Comparison of ENCODE assay signal across 10 mouse cellular contexts in the genomic region with DNA sequence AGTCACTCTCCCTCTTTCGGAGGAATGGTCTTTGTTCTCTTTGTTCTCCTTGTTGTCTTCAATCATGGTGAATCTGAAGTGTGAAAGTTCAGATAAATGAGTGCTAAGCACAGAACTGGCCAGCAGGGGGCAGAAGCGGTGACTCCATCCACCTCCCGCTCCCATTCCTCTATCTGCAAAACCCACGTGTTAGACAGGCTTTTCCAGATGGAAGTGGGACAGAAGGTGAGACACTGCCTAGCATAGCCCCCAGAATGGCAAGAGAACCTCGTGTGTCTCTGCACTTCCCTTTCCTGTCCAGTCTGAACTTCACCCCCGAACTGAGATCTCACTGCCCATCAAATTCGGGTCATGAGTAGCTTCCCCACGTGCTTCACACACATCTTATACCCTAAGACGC. TPM values are rescaled to one million over a fixed set of nuclear protein-coding genes. Genes with fewer than 3 reads are reported as not detected.
A peak's percentile ranks its signal among the peaks of the same experiment; 100 is the strongest.
DNase-seq lines count a peak whose midpoint lies in the region; ATAC-seq lines count a peak whose summit lies in the region.
"Had no signal": no experiment of that assay in that cellular context is flagged by ENCODE, and none has a peak within 500 bp of the region (broad histone marks: within the 10 kb centered on the region; RNA-seq: fewer than 3 reads in every experiment).

No protein-coding gene starts in this region.

- peak; percentile 41 for DNase-seq in gastrocnemius, postnatal 10 days
- DNase-seq in gastrocnemius, postnatal 36 days: no peak
- DNase-seq in neural tube, embryonic 10.5 days (ENCODE audit: extremely low spot score, low spot score): peak; percentile 54
- peak; percentile 20 for DNase-seq in adrenal gland, postnatal 25 days
- DNase-seq in hindlimb bud, embryonic 11.5 days (ENCODE audit: extremely low spot score, low read depth, low spot score): peak; percentile 8
- DNase-seq in retina, postnatal 7 days (ENCODE audit: low read depth, low spot score): peak; percentile 43

- 0 out of 2 replicates have a peak, but pooled peaks cover 12% of the 10 kb centered on the region for H3K27me3 ChIP-seq in neural tube, embryonic 15.5 days (replicated peaks)

- H3K36me3 ChIP-seq in neural tube, embryonic 15.5 days: no peaks in the 10 kb centered on the region

- WGBS in neural tube, embryonic 15.5 days: 36% methylated on average over 9 of the region's 9 CpGs

- H3K4me1 ChIP-seq in neural tube, embryonic 15.5 days: peaks cover 12% of the 10 kb centered on the region; the same call in 1 of the 2 replicates

- intact Hi-C loops in gastrocnemius, postnatal 36 days (cut with DNase I): no loop called here

- no peak overlapping the region for H3K4me3 ChIP-seq in neural tube, embryonic 15.5 days (replicated peaks)

- H3K27ac ChIP-seq in neural tube, embryonic 15.5 days (replicated peaks): no peak overlapping the region

- H3K9me3 ChIP-seq in neural tube, embryonic 15.5 days (replicated peaks): no peaks in the 10 kb centered on the region

- no peak for ATAC-seq in neural tube, embryonic 15.5 days (ENCODE audit: low FRiP score)
- ATAC-seq in monocyte, adult 5-6 weeks (replicated peaks; ENCODE audit: insufficient number of reproducible peaks, low FRiP score, low TSS enrichment, poor library complexity, severe bottlenecking): no peak

- no peak overlapping the region for H3K4me2 ChIP-seq in neural tube, embryonic 15.5 days

- no peak overlapping the region for H3K9ac ChIP-seq in neural tube, embryonic 15.5 days (replicated peaks)

RNA-seq across cellular contexts. Expression of gene Tph1, which starts 7.1 kb away (rescaled TPM):
- total RNA-seq in gastrocnemius, postnatal 10 days (2021): 1 to 10 TPM in 1 of 2 experiments, under 1 TPM in 1; 0.47 to 1.0 TPM
- under 1 TPM; 0.69 to 0.79 TPM for total RNA-seq in gastrocnemius, postnatal 36 days (2021)
- polyA plus RNA-seq in neural tube, embryonic 15.5 days (2015; fragmentation: Nextera tagmentation; extraction: Ambion mirVana): 0.64 TPM in 1 of 2 replicates, not detected in the other
- total RNA-seq in adrenal gland, postnatal 25 days (2021): not detected in 2 replicates
- not detected in 3 replicates for total RNA-seq in monocyte, adult 5-6 weeks (2017)
- polyA plus RNA-seq: stomach, embryonic 14.5 days had no signal

RNA-seq across cellular contexts. Expression of gene Sergef, which starts 25.6 kb away (rescaled TPM):
- total RNA-seq in gastrocnemius, postnatal 10 days (2021): 1 to 10 TPM; 5.8 to 6.7 TPM
- 1 to 10 TPM; 3.0 to 3.1 TPM for total RNA-seq in gastrocnemius, postnatal 36 days (2021)
- polyA plus RNA-seq in neural tube, embryonic 15.5 days (2015; fragmentation: Nextera tagmentation; extraction: Ambion mirVana): 42.3 and 49.1 TPM in 2 replicates
- total RNA-seq in adrenal gland, postnatal 25 days (2021): 19.8 and 29.4 TPM in 2 replicates
- 5.3 to 18.6 TPM (median 16.5 TPM) in 3 replicates for total RNA-seq in monocyte, adult 5-6 weeks (2017)

RNA-seq across cellular contexts. Expression of gene Saal1, which starts 45.2 kb away (rescaled TPM):
- total RNA-seq in gastrocnemius, postnatal 10 days (2021): 1 to 10 TPM; 4.9 to 7.0 TPM
- 1 to 10 TPM; 2.6 to 2.7 TPM for total RNA-seq in gastrocnemius, postnatal 36 days (2021)
- 12.7 and 17.3 TPM in 2 replicates for polyA plus RNA-seq in neural tube, embryonic 15.5 days (2015; fragmentation: Nextera tagmentation; extraction: Ambion mirVana)
- total RNA-seq in adrenal gland, postnatal 25 days (2021): 8.4 and 9.8 TPM in 2 replicates
- 7.8 to 13.5 TPM (median 9.5 TPM) in 3 replicates for total RNA-seq in monocyte, adult 5-6 weeks (2017)

RNA-seq across cellular contexts. Expression of gene Saa3, which starts 50.3 kb away (rescaled TPM):
- not detected for total RNA-seq in gastrocnemius, postnatal 10 days (2021)
- not detected for total RNA-seq in gastrocnemius, postnatal 36 days (2021)
- 0.29 and 0.51 TPM in 2 replicates for polyA plus RNA-seq in neural tube, embryonic 15.5 days (2015; fragmentation: Nextera tagmentation; extraction: Ambion mirVana)
- total RNA-seq in adrenal gland, postnatal 25 days (2021): 0.52 TPM in 1 of 2 replicates, not detected in the other
- total RNA-seq in monocyte, adult 5-6 weeks (2017): not detected in 3 replicates
- total RNA-seq: left cerebral cortex, postnatal 10 days had no signal
- polyA plus RNA-seq: stomach, embryonic 14.5 days had no signal

Comparison
In these comparisons a context has a peak if more than half of its experiments do, and no peak if none do; other contexts are left out.
1. DNase-seq: peak in gastrocnemius, postnatal 10 days (single experiment), neural tube, embryonic 10.5 days (single experiment), adrenal gland, postnatal 25 days (single experiment), hindlimb bud, embryonic 11.5 days (single experiment) and retina, postnatal 7 days (single experiment); none in gastrocnemius, postnatal 36 days (0 of 2).